Mouse (Mus musculus) liver (tissue): ENCODE data around the gene Vstm4.

Source experiments
- DNase-seq: peaks from one replicate; pipeline ENCODE4 v3.0.0-alpha.2; 2020; ENCODE audit warnings: mixed read lengths

Vstm4 gene

DNA sequence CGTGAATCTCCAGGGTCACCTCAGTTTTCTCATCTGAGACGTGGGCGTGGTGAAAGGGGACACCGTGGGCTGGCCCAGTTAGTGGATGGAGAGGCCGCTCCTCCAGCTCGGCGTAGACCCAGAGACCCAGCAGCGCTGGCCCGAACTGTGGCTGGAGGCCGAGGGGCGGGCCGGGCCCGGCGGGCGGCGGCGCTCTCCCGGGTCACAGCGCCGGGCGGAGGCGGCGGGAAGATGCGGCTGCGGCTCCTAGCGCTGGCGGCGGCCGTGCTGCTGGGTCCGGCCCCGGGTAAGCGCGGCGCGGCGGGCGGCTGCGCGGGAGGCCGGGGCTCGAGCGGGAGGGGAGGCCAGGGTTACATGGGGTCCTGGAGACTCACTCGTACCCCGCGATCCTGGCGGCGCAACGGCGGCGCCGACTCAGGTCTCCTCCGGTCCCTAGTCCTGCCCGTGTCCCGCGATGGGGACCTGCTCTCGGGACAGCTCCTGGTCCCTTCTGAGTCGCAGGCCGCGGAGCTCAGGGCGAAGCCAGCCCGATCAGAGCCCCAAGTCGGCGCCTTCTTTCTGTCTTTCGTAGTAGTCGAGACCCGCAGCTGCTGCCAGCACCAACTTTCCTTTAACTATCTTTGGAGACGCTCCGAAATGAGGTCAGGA is at the start of gene Vstm4:
TSS of gene Vstm4 (plus strand) at position 76 of the 648 bp plus-strand sequence.
- DNase-seq: peak; percentile 33

DNA sequence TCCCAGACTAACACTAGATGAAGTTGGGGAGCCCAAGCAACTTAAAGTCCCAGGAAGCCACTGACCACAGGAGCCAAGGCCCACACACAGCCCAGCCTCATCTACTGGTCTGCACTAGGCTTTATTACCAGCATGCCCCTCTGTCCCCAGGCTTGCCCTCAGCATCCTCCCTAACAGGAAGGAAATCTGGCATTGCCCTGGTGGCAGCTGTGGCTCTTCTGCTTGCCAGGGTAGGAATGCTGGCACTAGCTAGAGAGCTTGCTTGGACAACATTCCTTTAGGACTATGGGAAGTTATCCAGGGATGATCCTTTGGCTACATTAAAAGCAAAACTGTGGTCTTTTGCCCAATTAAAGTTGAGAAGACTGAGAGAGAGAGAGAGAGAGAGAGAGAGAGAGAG is 46.4 kb upstream of the Vstm4 start:
- DNase-seq: no peak

DNA sequence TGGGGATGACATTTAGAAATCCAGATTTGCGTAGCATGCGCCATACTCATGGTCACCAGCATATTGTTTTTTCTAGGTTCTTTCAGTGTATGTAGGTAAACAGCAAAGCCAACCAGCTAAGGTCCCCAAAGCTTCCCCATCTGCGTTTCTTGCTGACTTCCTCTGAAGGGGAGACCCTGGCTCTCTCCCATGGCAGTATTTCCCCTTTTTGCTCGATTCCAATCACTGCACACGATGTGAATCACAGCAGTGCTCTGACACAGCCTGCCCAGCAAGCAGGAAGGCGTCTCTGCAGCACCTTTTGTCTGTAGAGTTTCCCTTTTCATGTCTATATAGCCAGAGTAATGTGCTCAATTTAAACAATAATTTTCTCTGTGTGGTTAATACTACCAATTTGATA is 44.1 kb upstream of the Vstm4 start:
- DNase-seq: no peak

DNA sequence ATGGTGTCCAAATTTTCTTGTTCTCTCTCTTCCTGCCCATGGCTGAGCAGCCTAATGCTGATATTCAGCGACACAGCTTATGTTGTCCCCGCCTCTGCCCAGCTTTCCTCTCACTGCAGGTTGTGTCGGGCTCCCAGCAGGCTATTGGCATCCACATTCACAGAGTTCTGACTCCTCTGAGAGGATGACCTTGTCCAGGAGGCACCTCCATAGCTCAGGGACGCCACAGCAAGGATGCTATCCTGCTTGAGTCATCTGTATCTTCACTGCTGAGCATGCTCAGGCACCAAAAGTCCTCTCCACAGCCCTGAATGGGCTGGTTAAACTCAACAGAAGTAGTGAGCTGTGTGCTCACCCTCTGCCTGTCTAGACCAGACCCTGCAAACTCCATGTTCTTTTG is 41.6 kb upstream of the Vstm4 start:
- no peak for DNase-seq

DNA sequence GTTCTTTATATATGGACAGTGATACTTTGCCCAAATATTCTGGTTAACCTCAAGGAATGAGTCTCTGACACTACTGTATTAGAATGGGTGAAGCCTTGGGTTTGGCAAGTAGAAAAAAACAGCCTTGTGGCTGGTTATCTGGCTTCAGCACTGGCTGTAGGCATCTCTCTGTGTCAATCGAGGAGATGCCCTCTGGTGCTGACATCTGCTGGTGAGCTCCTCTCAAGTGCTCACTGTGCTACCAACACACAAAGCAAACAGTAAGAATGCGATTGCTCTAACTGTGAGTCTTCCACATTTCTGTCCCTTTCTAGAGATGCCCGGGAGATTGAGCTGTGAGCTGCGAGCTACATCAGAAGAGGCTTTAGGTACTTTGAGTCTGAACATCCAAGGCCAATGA is 40.0 kb upstream of the Vstm4 start:
- no peak for DNase-seq

DNA sequence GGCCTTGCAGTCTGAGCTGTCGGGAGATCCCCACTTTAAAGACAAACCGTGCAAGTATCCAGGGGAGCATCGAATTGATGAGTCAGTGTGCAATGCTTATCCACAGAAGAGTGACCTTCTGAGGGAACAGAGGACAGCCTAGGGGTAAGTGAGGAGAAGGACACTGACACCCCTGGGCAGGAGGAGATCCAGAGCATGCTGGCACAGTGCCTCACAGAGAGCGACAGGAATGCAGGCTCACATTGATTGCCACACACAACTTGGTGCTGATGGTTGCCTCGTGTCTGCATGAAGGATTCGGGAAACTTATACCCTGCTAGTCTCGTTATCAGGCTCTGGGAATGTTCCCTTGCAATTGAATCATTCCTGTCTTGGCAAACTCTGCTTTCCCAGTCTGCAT is 39.3 kb upstream of the Vstm4 start:
- no peak for DNase-seq

DNA sequence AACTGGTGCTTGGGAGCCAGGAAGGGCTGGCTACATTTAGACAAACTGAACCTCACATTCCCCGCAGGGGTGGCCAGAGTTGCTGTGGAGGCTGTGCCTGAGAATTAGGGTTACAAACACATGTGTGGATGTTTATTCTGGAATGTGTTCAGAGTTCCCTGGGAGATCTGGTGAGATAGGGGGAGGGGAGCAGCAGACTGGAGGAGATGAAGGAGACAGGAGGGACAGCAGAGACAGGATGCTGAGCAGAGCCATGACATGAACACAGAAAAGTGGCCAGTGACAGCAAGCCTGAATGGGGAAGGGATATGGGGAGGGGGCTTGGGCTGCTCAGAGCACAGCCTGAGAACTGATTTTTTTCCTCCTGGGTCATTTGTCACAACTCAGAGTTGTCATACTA is 37.3 kb upstream of the Vstm4 start:
- no peak for DNase-seq

DNA sequence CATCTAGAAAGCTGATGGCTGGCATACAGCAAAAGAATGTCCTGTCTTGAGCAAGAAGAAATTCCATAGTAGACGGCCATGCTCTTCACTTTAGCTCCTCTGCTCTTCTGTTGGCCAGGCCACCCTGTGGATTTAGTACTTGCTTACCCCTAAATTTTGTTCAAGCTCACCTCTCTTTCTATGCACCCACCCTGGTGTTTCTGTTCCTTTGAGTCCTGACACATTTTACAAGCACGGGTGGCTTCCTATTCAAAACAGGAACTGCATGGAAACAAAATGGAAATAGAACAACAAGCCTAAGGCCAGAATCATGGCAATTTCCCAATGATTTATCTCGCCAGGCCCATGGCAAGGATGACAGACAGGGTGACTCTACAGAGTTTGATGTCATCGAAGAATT is 33.7 kb upstream of the Vstm4 start:
- no peak for DNase-seq

DNA sequence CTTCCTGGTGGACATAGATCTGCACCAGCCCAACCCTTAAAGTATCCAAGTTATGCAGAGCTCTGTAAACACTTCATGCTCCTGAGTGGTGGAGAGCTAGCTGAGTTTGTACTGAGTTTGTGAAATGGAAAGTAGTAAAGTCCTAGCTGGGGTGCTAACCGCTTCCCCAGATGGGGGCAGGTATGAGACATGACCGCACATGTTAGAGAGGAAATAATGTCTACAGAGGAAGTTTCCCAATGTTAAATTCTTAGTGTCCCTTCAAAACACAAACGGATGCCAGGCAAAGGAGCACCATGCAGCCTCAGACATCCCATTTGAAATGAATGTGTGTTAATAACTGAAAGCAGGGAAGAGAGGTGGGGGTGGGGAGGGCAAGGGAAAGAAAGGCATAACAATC is 32.7 kb upstream of the Vstm4 start:
- DNase-seq: no peak

DNA sequence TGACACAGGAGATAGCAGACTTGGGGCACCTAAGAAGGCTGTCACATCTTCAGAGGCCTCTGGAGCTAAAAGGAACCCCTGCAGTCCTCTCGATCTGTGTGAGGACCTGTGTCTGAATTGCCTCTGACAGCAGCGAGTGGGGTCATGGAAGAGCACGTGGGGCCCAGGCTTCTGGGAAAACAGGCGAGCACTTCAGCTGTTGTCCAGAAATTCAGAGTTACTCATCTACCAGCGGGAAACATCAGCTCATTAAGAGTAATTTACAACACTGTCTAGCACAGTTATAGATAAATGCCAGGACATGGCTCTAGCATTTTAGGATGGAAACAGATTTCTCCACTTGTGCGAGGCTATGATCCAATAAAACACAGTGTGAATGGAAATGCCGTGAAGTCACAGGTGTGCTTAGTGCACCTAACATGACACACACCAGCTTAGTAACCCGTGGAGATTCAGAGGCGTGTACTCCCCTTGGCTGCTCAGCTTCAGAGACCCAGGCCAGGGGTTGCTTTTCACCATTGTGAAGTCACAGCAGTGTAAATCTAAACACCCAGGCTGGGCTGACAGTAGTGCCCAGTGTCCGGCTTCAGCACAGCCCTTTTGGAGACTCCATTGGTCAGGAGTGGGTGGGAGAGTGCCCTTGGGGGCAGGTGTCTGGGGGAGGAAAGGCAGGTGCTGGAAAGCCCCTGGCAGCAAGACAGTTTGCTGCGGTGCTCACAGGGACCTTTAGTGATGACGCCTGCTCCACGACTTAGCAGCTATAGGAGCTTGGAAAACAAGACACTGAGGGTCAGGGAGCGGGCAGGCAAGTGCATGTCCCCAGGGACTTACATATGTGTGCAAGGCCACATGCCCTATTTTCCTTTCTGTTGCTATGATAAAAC is 32.0 kb upstream of the Vstm4 start:
- no peak for DNase-seq

DNA sequence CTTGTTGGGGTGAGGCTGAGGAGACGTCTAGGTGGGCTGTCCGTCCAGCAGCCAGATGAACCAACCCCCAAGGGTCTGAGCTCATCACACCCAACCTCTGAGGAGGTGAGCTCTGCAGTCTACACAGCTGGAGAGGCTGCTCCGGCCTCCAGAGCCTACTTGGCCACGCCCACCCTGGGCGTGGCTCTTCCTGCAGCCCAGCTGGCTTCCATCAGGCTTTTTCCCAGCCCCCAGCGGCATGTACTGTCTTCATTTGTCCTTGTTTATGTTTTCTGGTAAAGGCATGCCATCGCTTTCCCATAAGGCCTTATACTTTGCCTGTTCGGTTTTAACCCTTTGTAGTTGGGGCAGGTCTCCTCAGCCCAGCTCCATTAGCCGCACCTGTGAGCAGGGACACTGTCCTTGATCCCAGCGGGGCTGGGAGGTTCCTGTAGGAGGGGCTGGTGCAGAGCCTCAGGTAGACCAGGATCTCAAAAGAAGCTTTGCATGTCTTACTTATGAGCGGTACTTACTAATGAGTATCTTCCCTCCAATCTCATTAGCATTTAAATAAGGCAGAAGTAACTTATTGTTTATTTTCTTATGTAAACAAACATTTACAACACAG is 31.0 kb upstream of the Vstm4 start:
- DNase-seq: peak; percentile 60

DNA sequence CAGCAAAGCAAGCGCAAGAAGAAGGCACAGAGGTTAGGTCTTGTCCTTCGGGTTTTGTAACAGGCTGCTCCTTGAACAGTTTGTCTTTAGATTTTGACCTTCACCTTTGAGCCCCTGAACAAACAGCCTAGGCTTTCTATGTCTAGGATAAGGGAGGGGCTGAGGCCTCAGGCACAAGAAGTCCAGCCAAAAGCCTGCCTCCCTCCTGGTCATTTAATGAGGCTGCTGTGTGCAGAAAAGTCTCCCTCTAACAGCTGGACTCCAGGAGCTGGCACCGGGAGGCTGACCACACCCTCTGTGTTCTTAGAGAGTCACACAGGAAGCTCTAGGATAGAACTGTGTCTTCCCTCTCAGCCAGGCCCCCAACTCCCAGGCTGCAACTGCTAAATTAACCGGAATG is 29.4 kb upstream of the Vstm4 start:
- DNase-seq: no peak

DNA sequence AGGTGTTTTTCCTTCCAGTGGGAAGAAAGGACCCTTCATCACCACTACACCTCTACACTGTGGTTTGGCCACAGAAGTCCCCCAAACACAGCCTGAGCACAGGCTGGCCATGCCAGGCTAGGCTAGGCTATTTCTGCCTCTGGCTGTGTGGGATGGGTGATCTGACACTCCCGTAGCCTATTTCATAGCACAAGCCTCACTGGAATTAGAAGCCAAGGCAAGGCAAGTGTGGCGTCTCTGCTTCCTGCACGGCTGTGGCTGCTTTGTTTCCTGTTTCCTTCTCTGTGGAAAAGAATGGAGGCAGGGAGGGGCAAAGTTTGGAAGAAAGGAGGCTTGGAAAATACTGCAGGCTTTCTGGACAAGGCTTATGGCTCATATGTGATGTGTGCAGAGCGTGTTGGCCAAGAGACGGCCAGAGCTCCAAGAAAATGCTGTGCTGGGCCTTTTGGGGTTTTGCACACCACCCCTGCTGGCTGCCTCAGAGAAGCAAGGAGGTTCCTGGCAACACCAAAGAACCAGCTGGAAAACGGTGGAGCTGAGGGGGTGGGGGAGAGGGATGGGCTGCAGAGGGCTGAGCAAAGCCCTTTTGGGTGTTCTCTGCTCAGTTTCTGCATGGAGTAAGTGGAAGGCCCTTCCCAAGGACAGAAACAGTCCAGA is 28.4 kb upstream of the Vstm4 start:
- DNase-seq: no peak

DNA sequence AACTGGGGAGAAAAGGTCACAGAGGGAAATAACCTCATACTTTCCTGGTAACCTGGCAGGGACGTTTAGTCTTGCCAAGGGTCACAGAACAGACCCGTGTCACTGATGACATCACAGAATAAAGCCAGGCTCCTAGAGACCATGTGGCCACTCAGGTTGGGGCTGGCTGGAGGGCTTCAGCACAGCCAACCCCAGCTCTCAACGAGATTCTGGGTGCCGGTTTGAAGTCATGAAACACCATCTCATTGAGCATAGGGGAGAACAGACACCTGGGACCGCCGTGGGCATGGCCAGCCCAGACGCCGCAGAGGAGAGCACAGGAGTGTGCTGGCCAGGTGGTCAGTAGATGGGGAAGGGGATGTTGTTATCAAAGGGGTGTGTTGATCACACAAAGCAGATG is 22.7 kb upstream of the Vstm4 start, which contains the start of gene Fam170b:
TSS of gene Fam170b (plus strand) at position 116 of the 400 bp plus-strand sequence.
- DNase-seq: no peak

DNA sequence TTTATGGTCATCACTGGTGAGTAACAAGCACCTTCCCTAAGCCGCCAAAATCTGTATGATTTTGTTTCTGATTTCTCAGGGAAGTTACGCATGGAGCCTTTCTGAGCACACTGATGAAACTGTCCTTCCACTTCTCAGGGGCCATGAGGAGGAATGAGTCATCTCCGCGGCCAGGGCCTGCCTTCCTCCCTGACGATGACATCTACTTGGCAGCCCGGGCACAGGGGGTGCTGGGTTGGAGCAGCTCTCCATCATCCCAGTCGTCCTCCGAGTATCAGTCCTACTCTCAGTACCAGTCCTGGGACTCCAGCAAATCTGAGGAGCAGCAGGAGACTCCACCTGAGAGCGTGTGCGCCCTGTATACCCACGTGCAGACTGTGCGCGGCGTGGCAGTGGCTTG is 21.4 kb upstream of the Vstm4 start:
- DNase-seq: no peak

DNA sequence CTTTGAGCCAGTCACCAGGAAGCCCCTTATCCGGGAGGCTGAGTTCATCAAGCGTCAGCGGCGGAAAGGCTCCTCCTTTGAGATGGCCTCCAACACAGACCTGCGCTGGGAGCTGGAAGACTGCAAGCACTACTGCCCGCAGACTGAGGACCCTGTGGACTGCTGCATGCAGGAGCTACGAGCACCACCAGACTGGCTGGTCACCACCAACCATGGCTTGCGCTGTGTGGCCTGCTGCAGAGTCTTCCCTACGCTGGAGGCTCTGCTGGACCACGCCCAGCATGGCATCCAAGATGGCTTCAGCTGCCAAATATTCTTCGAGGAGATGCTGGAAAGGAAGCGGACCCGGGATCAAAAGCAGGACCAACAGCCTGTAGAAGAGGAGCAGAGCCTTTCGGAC is 21.0 kb upstream of the Vstm4 start:
- DNase-seq: no peak

DNA sequence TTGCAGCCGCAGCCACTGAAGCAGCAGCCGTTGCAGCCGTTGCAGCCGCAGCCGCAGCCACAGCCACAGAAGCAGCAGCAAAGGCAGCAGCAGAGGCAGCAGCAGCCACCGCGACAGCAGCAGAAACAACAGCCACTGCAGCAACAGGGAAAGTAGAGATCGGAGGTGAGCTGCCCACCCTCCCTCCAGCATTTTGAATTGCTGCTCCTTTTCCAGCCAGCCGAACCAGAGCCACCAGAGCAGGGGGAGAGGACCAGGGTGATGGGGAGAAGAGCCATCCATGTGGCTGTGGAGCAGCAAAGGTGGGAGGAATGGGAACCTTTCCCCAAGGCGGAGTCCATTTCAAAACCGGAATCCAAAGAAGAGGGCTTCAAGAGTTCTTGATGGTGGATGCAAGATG is 20.4 kb upstream of the Vstm4 start:
- no peak for DNase-seq

DNA sequence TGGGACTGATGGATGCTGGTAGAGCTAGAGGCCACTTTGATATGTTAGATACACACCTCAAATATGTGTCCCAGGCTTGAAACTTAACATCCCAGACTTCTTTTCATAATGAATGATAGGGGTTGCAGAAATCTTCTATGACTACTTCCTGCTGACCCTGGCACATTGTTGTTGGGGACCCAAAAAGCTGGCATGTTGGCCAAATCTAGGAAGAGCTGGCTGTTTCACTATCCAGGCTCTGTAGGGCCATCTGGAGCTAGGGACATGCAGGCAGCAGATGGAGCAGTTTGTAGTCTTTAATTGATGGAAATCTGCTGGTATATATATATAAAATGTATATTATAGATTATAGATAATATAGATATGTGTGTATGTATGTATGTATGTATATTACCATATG is 14.5 kb upstream of the Vstm4 start:
- DNase-seq: no peak

DNA sequence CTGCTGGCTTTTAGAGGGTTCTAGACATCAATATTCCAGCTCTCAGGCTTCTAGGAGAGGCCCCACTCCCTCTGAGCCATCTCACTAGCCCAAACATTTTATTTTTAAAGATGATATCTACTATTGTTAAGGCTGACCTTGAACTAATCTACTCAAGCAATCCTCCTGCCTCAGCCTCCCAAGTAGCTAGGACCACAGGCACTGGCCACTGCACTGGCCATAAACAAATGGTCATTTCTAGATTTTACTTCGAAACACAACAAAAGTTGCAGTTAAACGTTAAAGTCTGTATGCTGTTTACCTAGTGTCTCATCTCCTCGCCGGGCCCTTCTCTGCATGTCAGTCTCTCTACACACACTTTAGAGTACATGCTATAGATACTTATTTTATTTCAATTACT is 2.5 kb upstream of the Vstm4 start:
- DNase-seq: no peak

DNA sequence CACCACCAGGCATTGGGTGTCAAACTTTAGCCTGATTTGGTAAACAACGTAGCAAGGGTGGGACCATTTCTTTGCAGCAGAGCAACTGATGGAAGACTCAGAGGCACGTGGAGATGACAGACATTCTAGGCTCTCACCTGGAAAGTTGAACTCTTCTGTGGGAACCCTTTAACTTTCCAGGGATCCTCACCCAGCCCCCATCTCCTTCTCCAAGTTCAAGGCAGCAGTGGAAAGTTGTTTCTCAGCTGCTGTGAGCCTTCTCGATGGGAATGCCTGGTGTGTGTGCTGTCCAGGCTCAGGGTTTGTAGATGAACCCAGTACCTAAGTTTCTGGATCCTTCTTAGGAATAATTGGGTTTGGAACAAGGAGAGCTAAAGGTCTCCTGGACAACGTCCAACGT is 310 bp upstream of the Vstm4 start:
- no peak for DNase-seq

DNA sequence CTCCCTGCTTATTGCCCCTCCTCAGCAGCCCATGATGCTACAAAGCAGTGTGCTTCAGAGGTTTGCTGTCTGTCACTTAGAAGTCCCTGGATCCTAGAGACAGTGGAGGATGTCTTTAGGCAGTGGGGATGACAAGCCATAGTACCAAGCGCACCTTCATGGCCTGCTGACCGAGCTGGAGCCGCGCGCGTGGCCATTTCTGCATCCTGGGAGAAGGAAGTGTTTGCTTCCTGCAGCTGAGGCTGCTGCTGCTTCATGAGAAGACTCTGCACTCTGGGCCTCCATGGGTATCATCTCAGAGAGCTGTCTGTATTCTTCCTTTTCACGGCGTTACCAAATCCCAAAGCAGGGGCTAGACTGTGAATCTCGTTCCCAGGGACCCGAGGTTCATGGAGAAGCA is 1.8 kb downstream of the Vstm4 start:
- no peak for DNase-seq

DNA sequence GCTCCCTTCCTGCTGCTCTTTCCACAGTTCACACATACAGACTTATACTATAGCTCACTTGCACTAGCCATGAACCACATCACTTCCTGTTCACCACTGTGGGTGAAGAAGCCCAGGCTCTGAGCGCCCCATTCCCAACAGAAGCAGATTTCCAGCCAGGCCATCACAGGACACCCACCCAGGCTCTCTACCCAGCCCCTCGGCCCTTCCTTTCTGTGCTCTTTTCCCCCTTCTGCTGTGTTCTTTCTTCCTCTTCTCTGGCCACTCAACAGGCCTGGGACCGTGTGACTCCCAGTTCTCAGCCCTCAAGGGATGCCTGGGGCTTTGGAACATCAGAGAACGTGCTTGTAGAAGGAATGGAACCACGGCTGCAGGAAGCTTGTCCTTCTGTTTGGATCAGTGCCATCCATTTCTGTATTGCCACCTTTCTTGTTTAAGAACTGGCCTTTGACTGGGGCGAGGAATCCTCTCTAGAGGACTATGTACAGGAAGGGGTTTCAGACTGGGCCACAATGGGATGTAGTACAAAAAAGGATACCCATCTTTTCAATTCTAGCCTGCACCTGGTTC is 2.5 kb downstream of the Vstm4 start:
- no peak for DNase-seq
